Mouse (Mus musculus): Measurements from ENCODE around the gene Zc4h2. TPM values are rescaled to one million over a fixed set of nuclear protein-coding genes. Genes with fewer than 3 reads are reported as not detected.

Gene Zc4h2
- 0.96 and 1.6 TPM in 2 replicates for polyA plus RNA-seq (2012; rRNA removed; ENCODE audit: low replicate concordance)

GRCm38 (mm10) chrX:95657804-95658599, at the start of gene Zc4h2:
Gene Zc4h2 (minus strand): TSS chrX:95658509.

Other genes with a start within 250 kb of the Zc4h2 start
- 2.5 and 5.5 TPM in 2 replicates for gene Amer1, start 213.6 kb downstream of the Zc4h2 start, polyA plus RNA-seq (2012; rRNA removed; ENCODE audit: low replicate concordance)
- gene Asb12, start 100.5 kb downstream of the Zc4h2 start, polyA plus RNA-seq (2012; rRNA removed; ENCODE audit: low replicate concordance), result 0.57 and 23.9 TPM in 2 replicates
- not detected in 2 replicates for gene Pfn5, start 100.4 kb downstream of the Zc4h2 start, polyA plus RNA-seq (2012; rRNA removed; ENCODE audit: low replicate concordance)
- gene Zc3h12b, start 53.2 kb upstream of the Zc4h2 start, polyA plus RNA-seq (2012; rRNA removed; ENCODE audit: low replicate concordance), result 0.35 and 0.80 TPM in 2 replicates